Comparison of ENCODE assay signal across 8 mouse cellular contexts in the genomic region with DNA sequence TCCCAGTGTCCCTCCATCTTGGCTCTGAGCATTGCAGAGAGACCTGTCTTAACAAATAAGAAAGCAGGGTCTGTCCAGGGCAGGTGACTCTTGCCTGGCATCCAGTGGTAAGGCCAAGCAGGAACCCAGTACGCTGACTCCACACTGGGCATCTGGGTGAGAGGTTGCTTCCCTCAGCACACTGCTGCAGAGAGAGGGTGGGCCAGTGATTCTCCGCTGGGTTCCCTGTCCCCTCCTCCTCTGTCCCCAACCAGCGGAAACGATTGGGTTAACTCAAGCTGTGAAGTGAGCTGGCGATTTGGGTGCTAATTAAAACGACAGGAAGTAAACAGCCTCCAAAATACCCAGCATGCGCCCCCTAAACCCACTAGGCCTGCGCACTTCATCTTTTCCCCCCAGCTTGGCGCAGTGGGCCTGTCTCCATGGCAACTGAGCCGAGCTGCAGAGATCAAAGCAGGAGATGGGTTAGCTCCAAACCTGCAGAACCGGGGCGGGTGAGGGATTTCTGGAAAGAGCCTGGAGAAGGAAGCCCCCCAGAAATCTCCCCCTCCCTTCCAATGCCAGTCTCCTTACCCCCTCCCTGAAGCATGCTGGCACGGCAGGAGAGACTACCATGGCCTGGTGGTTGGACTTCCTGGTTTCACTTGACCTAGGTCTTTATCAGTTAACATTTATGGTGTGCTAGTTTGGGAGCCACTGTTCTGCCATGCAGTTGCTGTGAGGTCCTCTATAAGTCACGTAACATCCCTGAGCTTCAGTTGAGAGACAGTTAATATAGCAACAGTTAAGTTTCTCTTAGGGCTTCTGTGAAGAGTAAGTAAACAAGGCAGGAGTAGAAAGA. TPM values are rescaled to one million over a fixed set of nuclear protein-coding genes. Genes with fewer than 3 reads are reported as not detected.
DNase-seq lines count a peak whose midpoint lies in the region; ATAC-seq and TF ChIP-seq lines count a peak whose summit lies in the region.

No protein-coding gene starts in this region.

- H3K9ac ChIP-seq in hindbrain, embryonic 11.5 days (ENCODE audit: low read depth, low read length) = peak overlapping the region; percentile 19; the same call in 1 of the 2 replicates
- H3K9ac ChIP-seq in neural tube, embryonic 11.5 days (ENCODE audit: low read length) = peak overlapping the region; percentile 19

- peak overlapping the region; percentile 57 for H3K27ac ChIP-seq in cortical plate, adult 2 months (ENCODE audit: insufficient read depth, low read length)
- H3K27ac ChIP-seq in hindbrain, embryonic 11.5 days (ENCODE audit: low read depth, low read length) = peak overlapping the region; percentile 36; the same call in 1 of the 2 replicates
- H3K27ac ChIP-seq in neural tube, embryonic 11.5 days (ENCODE audit: low read depth, low read length) = no peak overlapping the region

- peak overlapping the region; percentile 22 for H3K4me2 ChIP-seq in hindbrain, embryonic 11.5 days (replicated peaks; ENCODE audit: low read depth, low read length)
- peak overlapping the region; percentile 8 for H3K4me2 ChIP-seq in neural tube, embryonic 11.5 days (ENCODE audit: low read depth)

- no peak for TF ChIP-seq CTCF in cortical plate, adult 2 months (IDR thresholded peaks at IDR 0.05; ENCODE audit: extremely low read depth, insufficient read depth, low read length)

- WGBS in hindbrain, embryonic 11.5 days = 7% methylated on average over 14 of the region's 14 CpGs
- 5% methylated on average over 14 of the region's 14 CpGs for WGBS in neural tube, embryonic 11.5 days

- H3K36me3 ChIP-seq in hindbrain, embryonic 11.5 days (ENCODE audit: control insufficient read depth, insufficient read depth, low read length) = no peaks in the 10 kb centered on the region
- no peaks in the 10 kb centered on the region for H3K36me3 ChIP-seq in neural tube, embryonic 11.5 days (ENCODE audit: control insufficient read depth, insufficient read depth, low read length)

- peaks cover 30% of the 10 kb centered on the region for H3K4me1 ChIP-seq in cortical plate, adult 2 months (ENCODE audit: control insufficient read depth, insufficient read depth, low read length)
- H3K4me1 ChIP-seq in hindbrain, embryonic 11.5 days (replicated peaks; ENCODE audit: control insufficient read depth, insufficient read depth, low read length) = peaks cover 6% of the 10 kb centered on the region; the same call in 1 of the 2 replicates
- H3K4me1 ChIP-seq in neural tube, embryonic 11.5 days (ENCODE audit: control insufficient read depth, insufficient read depth, low read length) = peaks cover 9% of the 10 kb centered on the region

- ATAC-seq in hindbrain, embryonic 11.5 days (ENCODE audit: low FRiP score) = peak; percentile 79
- ATAC-seq in neural tube, embryonic 11.5 days (ENCODE audit: insufficient read depth, low FRiP score, low TSS enrichment) = peak; percentile 69

- peak; percentile 45 to 67 for DNase-seq in kidney, postnatal 4 days
- no peak for DNase-seq in kidney, adult 11 months
- peak; percentile 68 for DNase-seq in hindbrain, embryonic 11.5 days (ENCODE audit: low spot score)
- DNase-seq in left cerebral cortex, postnatal 14 days (ENCODE audit: low spot score in 2 of 2) = peak; percentile 87 to 95
- peak; percentile 73 for DNase-seq in neural tube, embryonic 11.5 days (ENCODE audit: low spot score)
- DNase-seq in gastrocnemius, postnatal 4 days (ENCODE audit: low spot score in 2 of 2) = no peak
- no peak for DNase-seq in urinary bladder, postnatal 10 days (ENCODE audit: low spot score)

- H3K4me3 ChIP-seq in cortical plate, adult 2 months (ENCODE audit: insufficient read depth, low read length) = peak overlapping the region; percentile 4; the same call in 1 of the 2 replicates
- peak overlapping the region; percentile 1; the same call in 1 of the 2 replicates for H3K4me3 ChIP-seq in hindbrain, embryonic 11.5 days (ENCODE audit: low read depth, low read length)
- H3K4me3 ChIP-seq in neural tube, embryonic 11.5 days (ENCODE audit: low read depth, low read length) = no peak overlapping the region

- intact Hi-C loops in left cerebral cortex, postnatal 14 days (cut with DNase I) = no loop called here

- H3K27me3 ChIP-seq in hindbrain, embryonic 11.5 days (ENCODE audit: control insufficient read depth, insufficient read depth, low read length) = 0 out of 2 replicates have a peak, but pooled peaks cover under 1% of the 10 kb centered on the region
- no peaks in the 10 kb centered on the region for H3K27me3 ChIP-seq in neural tube, embryonic 11.5 days (ENCODE audit: control insufficient read depth, insufficient read depth, low read length)

- no peaks in the 10 kb centered on the region for H3K9me3 ChIP-seq in hindbrain, embryonic 11.5 days (ENCODE audit: control insufficient read depth, low read length)
- H3K9me3 ChIP-seq in neural tube, embryonic 11.5 days (ENCODE audit: control insufficient read depth, low read length) = no peaks in the 10 kb centered on the region

- TF ChIP-seq POLR2A in cortical plate, adult 2 months (IDR thresholded peaks at IDR 0.05; ENCODE audit: extremely low read depth, insufficient read depth, low read length) = no peak

RNA-seq across cellular contexts. Expression of a gene that starts 9.5 kb away (rescaled TPM):
- 382 and 387 TPM in 2 replicates for polyA plus RNA-seq in cortical plate, adult 2 months (2012; rRNA removed)
- 19.2 and 19.3 TPM in 2 replicates for polyA plus RNA-seq in hindbrain, embryonic 11.5 days (2014; fragmentation: Nextera tagmentation; extraction: Ambion mirVana)
- 100 to 1,000 TPM; 564 to 596 TPM for total RNA-seq in left cerebral cortex, postnatal 14 days (2021)
- polyA plus RNA-seq in neural tube, embryonic 11.5 days (2014; fragmentation: Nextera tagmentation; extraction: Ambion mirVana) = 35.3 and 40.1 TPM in 2 replicates
- 1 to 10 TPM; 6.0 to 6.7 TPM for total RNA-seq in gastrocnemius, postnatal 4 days (2021)

Comparison
In these comparisons a context has a peak if more than half of its experiments do, and no peak if none do; other contexts are left out.
1. DNase-seq: peak in kidney, postnatal 4 days (2 of 2), hindbrain, embryonic 11.5 days (single experiment), left cerebral cortex, postnatal 14 days (2 of 2) and neural tube, embryonic 11.5 days (single experiment); none in kidney, adult 11 months (single experiment), gastrocnemius, postnatal 4 days (0 of 2) and urinary bladder, postnatal 10 days (single experiment).